Mouse (Mus musculus): ENCODE data around the gene Fabp3.

- TF ChIP-seq GATA1 (IDR thresholded peaks at IDR 0.05; ENCODE audit: low read length) (no peak), TAL1 (IDR thresholded peaks at IDR 0.05; ENCODE audit: low read length) (no peak)
These were observed 37.6 kb upstream of the Fabp3 start for GRCm38 (mm10) chr4:130270611-130271347.
